Mouse (Mus musculus): Measurements from ENCODE around the gene Zpr1.

The Zpr1 gene

GRCm38 (mm10) chr9:46329250-46329648 lies 56.4 kb downstream of the Zpr1 start:
- no peak for DNase-seq (ENCODE audit: inconsistent ontology term)

- no peak for DNase-seq (ENCODE audit: inconsistent ontology term)
These were observed 57.1 kb downstream of the Zpr1 start for GRCm38 (mm10) chr9:46329801-46330585.

GRCm38 (mm10) chr9:46330586-46330895 lies 57.7 kb downstream of the Zpr1 start:
- DNase-seq (ENCODE audit: inconsistent ontology term): no peak

GRCm38 (mm10) chr9:46331301-46331700 lies 58.4 kb downstream of the Zpr1 start:
- no peak for DNase-seq (ENCODE audit: inconsistent ontology term)

All from Muller cell, postnatal 12 days (primary cell).